Mouse (Mus musculus) ES-E14 (cell line): ENCODE measurements around the gene Cx3cr1.

Experiments
- CHD2 ChIP-seq: IDR thresholded peaks from 2 replicates; pipeline ENCODE4 v1.6.1; 2014; ENCODE audit warnings: mild to moderate bottlenecking, low read depth, low read length, inconsistent platforms
- HCFC1 ChIP-seq: IDR thresholded peaks from 2 replicates; pipeline ENCODE4 v1.6.1; 2012; ENCODE audit warnings: low read length, inconsistent platforms, borderline replicate concordance; ENCODE audit not compliant: insufficient read depth
- MAFK ChIP-seq: IDR thresholded peaks from 2 replicates; pipeline ENCODE4 v1.6.1; 2014; ENCODE audit warnings: mild to moderate bottlenecking, low read depth, low read length, inconsistent platforms; ENCODE audit not compliant: insufficient read depth
- ZC3H11A ChIP-seq: IDR thresholded peaks from 2 replicates; pipeline ENCODE4 v1.6.1; 2012; ENCODE audit warnings: low read depth, mild to moderate bottlenecking, inconsistent platforms, low read length, borderline replicate concordance
- ZNF384 ChIP-seq: IDR thresholded peaks from 2 replicates; pipeline ENCODE4 v1.6.1; 2012; ENCODE audit warnings: low read depth, low read length, inconsistent platforms

DNA sequence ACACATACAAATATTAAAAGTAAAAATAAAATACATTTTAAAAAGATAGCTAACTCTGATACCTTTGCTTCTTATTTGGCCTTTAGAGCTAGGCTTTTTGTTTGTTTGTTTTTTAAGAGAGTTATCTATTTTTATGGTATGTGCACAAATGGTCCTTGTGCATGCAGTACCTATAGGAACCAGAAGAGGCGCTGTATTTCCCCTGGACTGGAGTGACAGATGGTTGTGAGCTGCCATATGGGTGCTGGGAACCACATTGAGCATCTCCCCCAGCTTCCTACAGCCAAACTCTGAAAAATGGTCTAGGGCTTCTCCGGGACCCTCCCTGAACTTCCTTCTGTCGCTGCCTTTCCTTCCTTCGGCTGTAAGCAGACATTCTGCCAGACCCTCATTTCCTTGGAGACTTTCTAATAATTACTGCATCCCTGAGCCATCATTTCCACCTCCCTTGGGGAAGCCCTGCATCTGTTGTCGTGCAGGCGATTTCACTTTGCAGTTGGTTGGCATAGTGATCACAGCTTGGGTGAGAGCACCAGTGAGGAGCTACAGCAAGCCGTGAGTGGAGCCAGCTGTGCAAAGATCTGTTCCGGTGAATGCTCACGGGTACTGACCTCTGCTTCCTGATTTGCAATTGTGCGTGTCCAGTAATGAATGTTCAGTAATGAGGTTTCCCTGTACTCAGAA, 217.2 kb downstream of the Cx3cr1 start:
- no peak for TF ChIP-seq ZC3H11A
- no peak for TF ChIP-seq HCFC1
- no peak for TF ChIP-seq MAFK
- no peak for TF ChIP-seq ZNF384
- TF ChIP-seq CHD2, result no peak
